Mouse (Mus musculus): ENCODE data around the gene Mrps18a.

The Mrps18a gene

DNA sequence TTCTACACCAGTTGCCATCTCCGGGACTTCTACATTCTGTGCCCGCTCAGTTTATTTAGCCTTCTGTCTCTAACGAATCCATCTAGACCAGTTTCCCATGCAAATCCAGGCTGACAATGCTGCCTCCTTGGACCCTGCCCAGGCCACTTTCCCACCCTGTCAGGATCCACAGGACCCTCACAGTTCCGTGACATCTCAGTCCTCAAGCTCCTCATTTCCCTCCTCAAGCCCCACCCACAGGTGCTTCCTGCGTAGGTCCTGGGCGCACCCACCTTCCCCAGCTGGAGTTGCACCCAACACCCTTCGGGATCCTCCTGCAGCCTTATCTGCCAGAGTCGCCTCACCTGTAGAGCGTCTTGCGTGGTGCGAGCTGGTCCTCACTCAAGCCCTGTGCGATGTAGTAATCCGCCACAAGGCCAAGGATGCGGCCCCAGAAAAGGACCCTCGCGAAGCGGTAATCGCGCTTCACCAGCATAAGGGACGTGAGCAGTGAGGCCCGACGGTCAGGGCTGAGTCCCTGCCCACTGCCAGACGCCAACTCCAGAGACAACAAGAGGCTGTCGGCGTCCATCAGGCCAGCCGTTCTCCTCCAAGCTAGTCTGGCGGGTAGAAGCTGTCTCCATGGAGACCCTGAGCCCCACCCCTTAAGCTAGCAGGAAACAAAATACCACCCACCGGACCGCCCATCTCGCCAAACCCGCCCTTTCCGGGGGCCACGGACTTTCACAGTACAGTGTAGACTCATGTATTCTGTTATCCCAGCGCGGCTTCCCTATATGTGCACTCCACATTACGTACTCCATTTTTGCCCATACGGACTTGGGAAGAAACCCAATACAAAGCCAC is 33.0 kb downstream of the Mrps18a start, which contains the start of gene Rsph9:
Rsph9 (minus strand) TSS at position 639 of the 846 bp plus-strand sequence.
- DNase-seq (ENCODE audit: low spot score in 2 of 2) = peak; percentile 71 to 74

DNA sequence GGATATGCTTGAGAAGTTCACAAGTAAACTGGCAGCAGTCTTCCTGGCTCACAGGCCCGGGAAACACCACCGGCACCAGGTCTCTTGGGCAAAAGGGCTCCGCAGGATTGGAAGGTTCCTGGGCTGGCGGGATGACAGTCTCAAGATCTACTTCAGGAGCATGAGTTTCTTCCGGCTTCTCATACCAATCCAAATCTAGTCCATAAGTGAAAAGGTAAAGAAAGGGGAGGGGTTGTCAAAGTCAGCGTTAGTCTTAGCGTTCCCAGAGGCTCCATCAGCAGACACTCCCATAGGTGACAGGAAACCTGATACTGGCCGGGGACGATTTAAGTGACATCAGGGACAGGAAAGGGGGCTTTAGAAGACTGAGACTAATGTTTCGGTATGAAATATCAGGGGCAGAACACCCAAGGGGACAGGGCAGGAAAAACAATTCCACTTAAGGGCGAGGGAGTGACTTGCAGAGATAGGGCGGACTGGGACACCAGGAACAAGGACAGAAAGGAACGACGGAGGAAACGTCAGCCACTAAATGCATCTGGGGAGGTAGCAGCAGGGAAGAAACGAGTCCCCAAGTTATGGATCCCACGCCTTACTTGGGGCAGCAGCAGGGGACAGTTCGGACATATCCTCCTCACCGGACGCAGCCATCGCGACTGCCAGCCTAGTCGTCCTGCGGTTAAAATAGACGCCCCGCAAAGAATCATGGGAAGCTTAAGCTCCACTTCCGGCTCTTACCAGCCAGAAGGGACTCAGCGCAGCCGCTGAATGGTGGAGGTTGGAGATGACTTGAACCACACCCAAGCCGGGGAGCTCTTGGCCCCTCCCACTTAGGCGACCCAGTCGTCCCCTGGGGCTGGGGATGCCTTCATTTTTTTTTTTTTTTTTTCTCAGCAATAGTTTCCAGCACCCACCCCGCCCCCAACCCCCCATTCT is 42.3 kb downstream of the Mrps18a start, which contains the start of gene Mad2l1bp:
Mad2l1bp (minus strand) TSS at position 707 of the 936 bp plus-strand sequence.
- peak; percentile 91 for DNase-seq (ENCODE audit: low spot score in 2 of 2)

DNA sequence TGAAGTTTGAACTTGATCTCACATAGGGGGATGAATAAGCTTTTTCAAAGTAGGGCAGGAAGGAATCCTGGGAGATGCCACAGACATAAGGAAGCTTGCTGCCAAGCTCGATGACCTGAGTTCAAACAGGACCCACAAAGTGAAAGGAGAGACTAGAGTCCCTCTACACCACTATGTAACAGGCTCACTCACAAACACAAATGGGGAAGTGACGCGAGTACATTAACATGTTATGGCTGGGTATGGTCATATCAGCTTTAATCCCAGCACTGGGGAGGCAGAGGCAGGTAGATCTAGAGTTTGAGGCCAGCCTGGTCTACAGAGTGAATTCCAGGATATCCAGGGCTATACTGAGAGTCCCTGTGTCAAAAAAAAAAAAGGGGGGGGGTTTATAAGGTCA is 43.5 kb downstream of the Mrps18a start:
- no peak for DNase-seq (ENCODE audit: low spot score in 2 of 2)

DNA sequence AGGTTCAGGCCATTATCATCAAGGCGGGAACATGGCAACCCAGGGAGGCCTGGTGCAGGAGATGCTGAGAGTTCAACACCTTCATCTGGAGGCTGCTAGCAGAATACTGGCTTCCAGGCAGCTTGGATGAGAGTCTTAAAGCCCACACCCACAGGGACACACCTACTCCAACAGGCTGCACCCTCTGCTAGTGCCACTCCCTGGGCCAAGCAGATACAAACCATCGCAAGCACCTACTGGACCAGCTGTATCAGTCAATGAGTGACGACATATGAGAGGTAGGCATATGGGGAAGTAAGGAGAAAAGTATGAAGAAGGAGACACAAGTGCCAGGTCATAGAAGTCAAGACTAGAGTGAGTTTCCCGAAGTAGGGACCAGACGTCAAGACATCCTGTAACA is 45.9 kb downstream of the Mrps18a start:
- DNase-seq (ENCODE audit: low spot score in 2 of 2) = no peak

DNA sequence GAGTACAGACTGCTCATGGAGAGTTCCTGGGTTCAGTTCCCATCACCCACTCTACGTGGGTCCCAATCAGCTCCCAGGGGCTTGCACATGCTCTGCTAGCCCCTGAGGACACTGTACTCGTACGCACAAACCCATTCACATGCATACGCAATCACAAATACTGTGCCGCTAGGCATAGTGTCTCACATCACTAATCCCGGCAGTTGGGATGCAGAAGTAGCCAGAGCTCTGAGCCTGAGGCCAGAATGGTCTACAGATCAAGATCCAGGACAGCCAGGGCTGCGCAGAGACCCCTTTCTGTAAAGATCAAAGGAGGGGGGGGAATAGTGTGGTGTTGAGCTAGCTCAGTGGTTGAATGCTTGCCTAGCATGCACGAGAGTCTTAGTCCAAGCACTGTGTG is 46.3 kb downstream of the Mrps18a start:
- no peak for DNase-seq (ENCODE audit: low spot score in 2 of 2)

DNA sequence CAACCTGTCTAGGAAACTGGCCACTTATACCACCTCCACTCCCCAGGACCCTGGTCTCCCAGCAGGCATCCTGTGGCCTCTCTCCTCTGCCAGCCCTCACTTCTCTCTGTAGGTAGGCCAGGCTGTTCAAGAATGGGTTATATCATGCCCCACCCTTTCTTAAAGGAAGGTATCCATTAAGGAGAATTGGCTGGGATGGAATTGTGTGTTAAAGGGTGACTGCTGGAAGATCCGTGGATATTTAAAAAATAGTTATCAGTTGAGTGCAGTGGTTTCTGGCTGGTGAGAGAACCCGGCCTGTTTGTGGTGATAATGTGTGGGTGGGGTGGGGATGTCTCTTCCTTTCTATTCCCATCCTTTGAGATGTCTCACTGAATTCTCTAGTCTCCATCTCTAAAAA is 48.5 kb downstream of the Mrps18a start:
- no peak for DNase-seq (ENCODE audit: low spot score in 2 of 2)

DNA sequence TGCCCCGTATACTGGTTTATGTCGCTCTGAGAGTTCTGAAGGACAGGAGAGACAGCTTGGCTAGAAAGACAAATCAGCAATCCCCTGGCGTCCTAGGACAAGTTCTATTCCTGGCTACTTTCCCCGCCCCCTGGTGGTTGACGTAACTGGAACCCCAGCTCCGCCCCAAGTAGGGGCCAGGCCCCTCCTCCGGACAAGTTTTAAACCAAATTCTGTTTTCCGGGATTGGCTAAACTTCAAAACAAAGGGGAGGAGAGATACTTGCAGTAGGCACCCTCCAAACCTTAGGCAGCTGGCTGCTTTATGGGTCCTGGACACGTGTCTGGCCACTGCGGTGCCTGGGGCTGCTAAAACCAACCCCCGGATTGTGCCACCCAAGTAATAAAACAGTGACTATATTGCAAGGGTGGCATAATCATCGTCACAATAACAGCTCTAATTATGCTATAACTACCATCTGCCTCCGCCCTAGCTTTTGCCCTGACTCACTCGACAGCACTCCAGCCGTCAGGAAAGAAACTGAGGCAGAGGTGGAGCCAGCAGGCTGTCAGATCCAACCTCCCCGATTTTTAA is 49.4 kb downstream of the Mrps18a start:
- DNase-seq (ENCODE audit: low spot score in 2 of 2) = peak; percentile 88

DNA sequence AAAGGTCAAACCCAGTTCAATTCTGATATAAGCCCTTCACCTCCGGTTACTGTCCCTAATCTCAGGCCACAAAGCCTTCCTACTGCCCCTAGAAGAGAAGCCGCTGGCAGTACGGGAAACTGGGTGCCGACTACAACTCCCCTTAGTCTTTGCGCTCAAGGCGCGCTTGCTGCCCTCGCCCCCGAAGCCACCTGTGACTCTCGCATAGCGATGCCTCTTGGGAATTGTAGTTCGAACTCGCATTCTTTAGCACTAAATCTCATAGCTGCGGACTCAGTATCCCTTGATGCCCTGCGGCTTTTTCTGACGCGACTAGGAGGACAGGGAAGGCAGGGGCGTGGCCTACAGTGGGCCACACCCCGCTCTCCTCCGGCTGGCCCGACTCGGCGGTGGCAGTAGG is 49.9 kb downstream of the Mrps18a start, which contains the start of gene Gtpbp2:
Gtpbp2 (plus strand) TSS at position 347 of the 400 bp plus-strand sequence.
- DNase-seq (ENCODE audit: low spot score in 2 of 2) = peak; percentile 96 to 97

DNA sequence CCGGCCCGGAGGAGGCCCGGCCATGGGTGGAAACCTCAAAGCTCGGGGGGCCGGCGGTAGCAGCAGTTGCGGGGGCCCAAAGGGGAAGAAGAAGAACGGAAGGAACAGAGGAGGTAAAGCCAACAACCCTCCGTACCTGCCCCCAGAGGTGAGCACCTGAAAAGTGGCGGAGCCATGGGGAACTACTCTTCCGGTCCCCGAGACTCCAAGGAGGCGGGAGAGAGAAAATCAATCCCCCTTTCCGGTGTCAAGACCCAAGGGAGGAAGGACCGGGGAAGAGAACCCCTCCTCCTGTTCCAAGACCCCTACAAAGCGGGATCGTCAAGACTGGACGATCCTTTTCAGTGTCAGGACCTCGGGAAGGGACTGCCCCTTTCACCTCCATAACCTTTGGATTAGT is 50.4 kb downstream of the Mrps18a start:
- no peak for DNase-seq (ENCODE audit: low spot score in 2 of 2)

DNA sequence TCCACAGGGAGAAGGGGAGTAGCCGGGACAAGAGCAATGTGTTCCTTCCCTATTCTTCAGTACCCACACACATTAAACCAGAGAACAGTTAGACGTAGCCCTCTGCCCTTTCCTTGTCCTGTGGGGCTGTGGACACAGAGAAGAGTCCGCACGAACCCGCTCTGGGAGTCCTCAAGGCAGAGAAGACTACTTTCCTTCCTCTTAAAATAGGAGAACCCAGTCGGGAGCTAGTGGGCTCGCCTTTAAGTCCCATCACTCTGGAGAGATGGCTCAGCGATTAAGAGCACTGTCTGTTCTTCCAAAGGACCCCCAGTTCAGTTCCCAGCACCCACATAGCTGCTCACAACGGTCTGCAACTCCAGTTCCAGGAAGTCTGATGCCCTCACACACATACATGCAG is 50.9 kb downstream of the Mrps18a start:
- no peak for DNase-seq (ENCODE audit: low spot score in 2 of 2)

DNA sequence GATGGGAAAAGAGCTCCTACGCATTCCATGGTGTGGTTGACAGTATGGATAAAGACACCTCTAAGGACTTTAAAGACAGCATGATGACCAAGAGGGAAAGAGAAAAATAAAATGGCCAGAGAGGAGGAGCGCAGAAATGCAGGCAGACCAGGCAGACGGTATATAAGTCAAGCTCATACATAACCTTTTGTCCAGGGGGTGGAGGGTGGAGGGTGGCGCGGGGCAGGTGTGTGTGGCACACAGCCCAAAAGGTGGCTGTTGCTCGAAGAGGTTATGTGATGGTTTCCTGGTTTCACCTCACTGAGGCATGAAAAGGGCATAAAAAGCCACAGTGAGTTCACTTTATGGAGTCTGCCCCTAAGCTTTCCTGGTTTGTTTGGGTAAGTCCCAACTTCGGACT is 51.8 kb downstream of the Mrps18a start:
- DNase-seq (ENCODE audit: low spot score in 2 of 2) = no peak

DNA sequence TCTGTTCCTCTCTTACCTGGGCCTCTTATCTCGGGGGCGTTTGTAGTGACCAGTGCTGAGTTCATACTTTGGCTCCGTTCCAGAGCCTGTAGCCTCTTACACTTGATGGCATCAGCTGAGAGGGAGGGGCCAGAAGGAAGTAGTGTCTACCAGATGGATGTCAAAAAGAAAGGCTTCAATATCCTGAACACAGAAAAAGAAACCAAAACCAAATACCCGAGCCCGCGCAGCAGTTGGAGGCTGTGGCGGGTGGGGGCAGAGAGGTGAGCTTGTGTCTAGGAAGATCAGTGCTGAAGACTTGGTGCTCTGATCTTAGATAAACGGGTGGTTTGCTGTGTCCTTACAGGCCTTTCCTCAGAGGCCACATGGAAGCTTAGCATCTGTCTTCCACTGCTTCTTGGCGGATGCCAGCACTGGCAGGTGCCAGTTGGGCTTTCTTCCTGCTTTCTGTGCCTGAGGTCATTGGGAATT is 52.2 kb downstream of the Mrps18a start:
- peak; percentile 77 to 80 for DNase-seq (ENCODE audit: low spot score in 2 of 2)

DNA sequence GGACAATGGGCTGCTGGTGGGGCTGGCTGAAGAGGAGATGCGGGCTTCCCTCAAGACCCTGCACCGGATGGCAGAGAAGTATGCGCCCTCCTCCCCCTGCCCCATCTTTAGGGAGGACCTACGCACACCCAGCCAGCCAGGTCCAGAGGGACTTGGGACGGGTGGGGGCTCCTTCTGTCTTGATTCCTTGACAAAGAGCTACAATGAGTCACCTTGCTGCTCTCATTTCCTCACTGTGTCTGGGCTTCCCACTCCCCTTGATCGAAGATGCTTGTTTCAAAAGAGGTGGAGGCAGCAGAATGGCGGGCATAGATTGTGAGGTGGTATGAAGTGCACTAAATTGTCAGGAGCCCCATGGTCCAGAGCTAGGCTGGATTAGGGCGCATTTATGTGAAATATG is 53.5 kb downstream of the Mrps18a start:
- DNase-seq (ENCODE audit: low spot score in 2 of 2) = no peak

DNA sequence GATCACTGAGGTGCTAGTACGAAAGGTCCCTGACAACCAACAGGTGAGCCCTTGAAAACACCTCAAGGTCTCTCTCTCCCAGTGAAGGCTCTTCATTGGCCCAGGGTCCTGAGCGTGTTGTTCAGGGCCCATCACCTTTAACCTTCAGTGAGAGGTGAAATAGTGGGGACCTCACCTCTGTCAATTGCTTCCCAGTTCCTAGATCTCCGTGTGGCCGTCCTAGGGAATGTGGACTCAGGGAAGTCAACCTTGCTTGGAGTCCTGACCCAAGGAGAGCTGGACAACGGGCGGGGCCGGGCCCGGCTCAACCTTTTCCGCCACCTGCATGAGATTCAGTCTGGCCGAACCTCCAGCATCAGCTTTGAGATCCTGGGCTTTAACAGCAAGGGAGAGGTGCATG is 54.0 kb downstream of the Mrps18a start:
- no peak for DNase-seq (ENCODE audit: low spot score in 2 of 2)

DNA sequence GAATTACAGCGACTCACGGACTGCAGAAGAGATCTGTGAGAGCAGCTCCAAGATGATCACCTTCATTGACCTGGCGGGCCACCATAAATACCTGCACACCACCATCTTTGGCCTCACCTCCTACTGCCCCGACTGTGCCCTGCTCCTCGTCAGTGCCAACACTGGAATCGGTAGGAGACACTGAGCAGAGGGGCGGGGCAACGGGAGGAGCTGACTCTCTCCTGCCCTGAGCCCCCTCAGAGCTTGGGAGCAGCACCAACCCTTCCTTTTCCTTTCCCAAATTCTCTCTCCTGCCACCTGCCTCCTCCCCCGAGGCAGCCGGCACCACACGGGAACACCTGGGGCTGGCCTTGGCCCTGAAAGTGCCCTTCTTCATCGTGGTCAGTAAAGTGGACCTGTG is 54.7 kb downstream of the Mrps18a start:
- no peak for DNase-seq (ENCODE audit: low spot score in 2 of 2)

DNA sequence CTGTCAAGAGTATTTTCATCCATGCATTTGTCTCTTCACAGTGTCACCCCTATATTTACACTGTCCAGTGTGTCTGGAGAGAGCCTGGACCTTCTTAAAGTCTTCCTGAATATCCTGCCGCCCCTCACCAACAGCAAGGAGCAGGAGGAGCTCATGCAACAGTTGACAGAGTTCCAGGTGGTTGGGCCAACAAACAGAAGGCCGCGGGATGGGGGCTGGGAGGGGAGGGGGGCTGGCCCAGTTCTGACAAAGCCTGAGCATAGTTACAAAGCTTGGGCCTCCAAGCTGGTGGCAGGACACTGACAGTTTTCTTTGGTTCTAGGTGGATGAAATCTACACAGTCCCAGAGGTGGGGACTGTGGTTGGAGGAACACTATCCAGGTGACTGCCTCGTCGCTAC is 55.5 kb downstream of the Mrps18a start:
- DNase-seq (ENCODE audit: low spot score in 2 of 2) = no peak

DNA sequence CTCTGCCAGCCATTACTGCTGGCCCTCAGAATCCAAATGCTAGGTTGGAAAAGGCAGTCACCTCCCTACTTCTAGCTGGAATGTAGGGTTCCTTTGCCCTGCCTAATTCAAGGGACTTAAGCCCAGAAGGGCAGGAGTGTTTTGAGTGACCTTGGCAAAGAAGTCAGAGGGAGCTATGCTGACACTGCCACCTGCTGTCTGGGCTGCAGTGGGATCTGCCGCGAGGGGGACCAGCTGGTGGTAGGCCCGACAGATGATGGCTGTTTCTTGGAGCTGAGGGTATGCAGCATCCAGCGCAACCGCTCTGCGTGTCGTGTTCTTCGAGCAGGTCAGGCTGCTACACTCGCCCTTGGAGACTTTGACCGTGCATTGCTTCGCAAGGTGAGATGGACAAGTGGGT is 56.2 kb downstream of the Mrps18a start:
- no peak for DNase-seq (ENCODE audit: low spot score in 2 of 2)

DNA sequence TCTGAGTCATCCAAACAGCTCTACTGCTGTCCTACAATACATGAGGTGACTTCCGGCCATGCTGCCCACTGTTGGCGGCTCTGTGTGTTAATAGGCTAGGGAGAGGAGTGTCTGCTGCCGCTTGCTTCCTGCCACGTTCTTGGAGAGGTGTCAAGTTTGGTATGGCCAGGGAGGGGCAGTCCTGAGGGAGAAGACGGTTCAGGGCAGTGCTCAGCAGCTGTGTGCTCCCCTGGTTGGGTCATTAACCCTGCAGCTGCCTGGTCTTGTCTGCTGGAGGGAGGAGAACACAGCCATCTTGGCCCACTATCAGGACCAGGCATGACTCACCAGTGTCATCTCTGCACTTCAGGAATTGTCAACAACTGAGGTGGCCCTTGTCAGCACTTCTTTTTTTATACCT is 57.5 kb downstream of the Mrps18a start:
- DNase-seq (ENCODE audit: low spot score in 2 of 2) = no peak

DNA sequence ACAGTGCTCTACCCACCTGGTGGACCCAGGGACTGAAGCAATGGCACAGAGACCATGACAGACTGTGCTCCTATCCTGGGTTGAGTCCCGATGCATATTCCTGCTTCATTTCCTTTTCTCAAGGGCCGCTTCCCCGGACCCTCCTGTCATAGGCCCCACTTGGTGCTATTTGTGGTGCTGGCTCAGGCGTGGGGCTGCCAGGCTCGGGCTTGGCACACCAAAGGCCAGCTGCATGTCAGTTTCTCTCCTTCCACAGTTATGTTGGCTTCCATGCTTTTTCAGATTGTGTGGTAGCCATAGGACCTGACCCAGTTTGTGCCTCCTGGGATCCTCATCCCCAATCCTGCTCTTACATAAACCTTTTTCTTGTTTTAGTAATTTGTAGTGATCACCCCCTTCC is 58.0 kb downstream of the Mrps18a start:
- DNase-seq (ENCODE audit: low spot score in 2 of 2) = no peak

DNA sequence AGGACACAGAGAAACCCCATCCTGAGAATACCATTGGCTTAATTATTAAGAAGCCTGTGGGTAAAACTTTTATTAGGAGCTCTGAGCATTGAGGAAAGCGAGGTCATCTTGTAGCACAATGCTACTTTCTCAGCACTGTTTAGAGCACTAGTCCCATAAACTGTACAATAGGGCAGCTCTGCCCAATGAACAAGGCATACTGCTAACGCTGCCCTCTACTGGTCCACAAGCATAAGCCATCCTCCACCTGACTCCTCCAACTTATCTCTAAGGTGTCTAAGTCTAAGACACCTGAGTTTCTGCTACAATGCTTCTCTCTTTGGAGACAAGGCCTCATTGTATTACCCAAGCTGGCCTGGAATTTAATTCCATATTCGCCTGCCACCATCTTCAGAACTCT is 59.8 kb downstream of the Mrps18a start:
- DNase-seq (ENCODE audit: low spot score in 2 of 2) = peak; percentile 28 to 48

Measured in natural killer cell, adult 2 months (primary cell).